Mouse (Mus musculus) MEL (cell line): ENCODE measurements around the gene Col9a1.

Source experiments
- BHLHE40 ChIP-seq: IDR thresholded peaks from 2 replicates; pipeline ENCODE4 v1.6.1; 2012; ENCODE audit warnings: low read depth, mild to moderate bottlenecking, inconsistent platforms, low read length, improper control_type of control experiment, borderline replicate concordance
- CTCF ChIP-seq, 3 experiments: IDR thresholded peaks in 2 of 3; conservative IDR thresholded peaks in 1 of 3; 2 replicates each; pipeline ENCODE4 v1.5.1; 2011 to 2012; ENCODE audit warnings: low read length in 3 of 3, low read depth in 2 of 3, mild to moderate bottlenecking in 2 of 3, improper control_type of control experiment in 1 of 3, inconsistent platforms in 1 of 3, mixed read lengths in 1 of 3, moderate library complexity in 1 of 3; ENCODE audit not compliant: control insufficient read depth in 1 of 3, insufficient read depth in 1 of 3, poor library complexity in 1 of 3, severe bottlenecking in 1 of 3
- EP300 ChIP-seq, 2 experiments: IDR thresholded peaks; 2 replicates each; pipeline ENCODE4 v1.6.1; 2011; ENCODE audit warnings: improper control_type of control experiment in 2 of 2, low read length in 2 of 2, low read depth in 1 of 2, mild to moderate bottlenecking in 1 of 2
- GATA1 ChIP-seq: IDR thresholded peaks from 2 replicates; pipeline ENCODE4 v1.6.1; 2011; ENCODE audit warnings: low read depth, low read length, improper control_type of control experiment
- MAFK ChIP-seq: IDR thresholded peaks from 2 replicates; pipeline ENCODE4 v1.6.1; 2011; ENCODE audit warnings: low read depth, mild to moderate bottlenecking, low read length, improper control_type of control experiment, borderline replicate concordance
- NELFE ChIP-seq: IDR thresholded peaks from 2 replicates; pipeline ENCODE4 v1.6.1; 2011; ENCODE audit warnings: low read depth, low read length, improper control_type of control experiment
- NRF1 ChIP-seq: IDR thresholded peaks from 2 replicates; pipeline ENCODE4 v1.6.1; 2014; ENCODE audit warnings: low read depth, mild to moderate bottlenecking, inconsistent platforms, low read length, improper control_type of control experiment, moderate library complexity; ENCODE audit not compliant: poor library complexity, insufficient read depth, severe bottlenecking
- POLR2A ChIP-seq, 2 experiments: IDR thresholded peaks; 2 replicates each; pipeline ENCODE4 v1.6.1; 2011 to 2012; ENCODE audit warnings: low read length in 2 of 2, mild to moderate bottlenecking in 2 of 2, control low read depth in 1 of 2, improper control_type of control experiment in 1 of 2, low read depth in 1 of 2, moderate library complexity in 1 of 2; ENCODE audit not compliant: control insufficient read depth in 1 of 2, insufficient read depth in 1 of 2, poor library complexity in 1 of 2
- POLR2AphosphoS2 ChIP-seq: IDR thresholded peaks from 2 replicates; pipeline ENCODE4 v1.6.1; 2011; ENCODE audit warnings: low read length, improper control_type of control experiment
- POLR2AphosphoS5 ChIP-seq: IDR thresholded peaks from 2 replicates; pipeline ENCODE4 v1.6.1; 2012; ENCODE audit warnings: low read depth, borderline replicate concordance, mild to moderate bottlenecking, inconsistent platforms, low read length, moderate library complexity, mixed read lengths
- USF1 ChIP-seq: IDR thresholded peaks from 2 replicates; pipeline ENCODE4 v1.6.1; 2014; ENCODE audit warnings: low read depth, mild to moderate bottlenecking, inconsistent platforms, low read length, improper control_type of control experiment, moderate library complexity
- ZC3H11A ChIP-seq: IDR thresholded peaks from 2 replicates; pipeline ENCODE4 v1.6.1; 2012; ENCODE audit warnings: low read depth, mild to moderate bottlenecking, inconsistent platforms, low read length, improper control_type of control experiment

DNA sequence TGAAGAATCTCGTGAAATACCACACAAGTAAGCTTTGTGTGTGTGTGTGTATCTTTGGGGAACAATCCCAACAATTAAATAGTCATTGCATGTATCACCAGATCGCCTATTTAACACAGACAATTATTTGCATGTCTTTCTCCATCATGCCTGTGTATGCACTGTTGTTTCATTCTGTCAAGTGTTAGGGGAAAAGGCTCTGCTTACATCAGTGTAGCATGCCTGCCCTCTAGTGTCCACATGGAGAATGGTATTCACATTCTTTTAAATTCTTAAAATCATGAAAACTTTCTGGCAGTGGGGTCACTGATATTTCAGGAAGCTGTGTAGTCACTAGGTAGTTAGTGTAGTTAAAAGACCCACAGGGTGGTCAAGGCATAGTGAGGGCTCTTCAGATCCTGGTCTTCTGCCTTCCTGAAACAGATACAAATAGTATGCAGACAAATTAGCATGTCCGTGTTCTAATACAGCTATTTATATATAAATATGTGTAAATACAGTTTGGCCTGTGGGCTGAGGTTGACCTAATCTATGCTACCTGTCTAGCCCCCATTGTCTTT is 71.8 kb downstream of the Col9a1 start:
- TF ChIP-seq ZC3H11A (no peak), CTCF (IDR thresholded peaks at IDR 0.05 in 2 of 3, conservative IDR thresholded peaks at IDR 0.05 in 1 of 3; ENCODE audit: control insufficient read depth in 1 of 3, insufficient read depth in 1 of 3, low read depth in 2 of 3, low read length in 3 of 3, poor library complexity in 1 of 3, severe bottlenecking in 1 of 3) (peak; percentile 28 to 63 (median 59)), USF1 (no peak), MAFK (no peak), NRF1 (no peak), NELFE (no peak), POLR2A (IDR thresholded peaks at IDR 0.05; ENCODE audit: control insufficient read depth in 1 of 2, insufficient read depth in 1 of 2, low read depth in 1 of 2, low read length in 2 of 2, poor library complexity in 1 of 2) (no peak), BHLHE40 (no peak), EP300 (IDR thresholded peaks at IDR 0.05; ENCODE audit: low read depth in 1 of 2, low read length in 2 of 2) (no peak), GATA1 (no peak), POLR2AphosphoS2 (no peak), POLR2AphosphoS5 (no peak)
